Mouse (Mus musculus) MEL (cell line): Measurements from ENCODE around the gene Trhr2. TPM values are rescaled to one million over a fixed set of nuclear protein-coding genes. Genes with fewer than 3 reads are reported as not detected.

Source experiments
- DNase-seq: peaks from one replicate; pipeline ENCODE4 v3.0.0; 2011; ENCODE audit warnings: low read depth, low spot score
- H3K27ac ChIP-seq: 2 replicates; pipeline ENCODE4 v1.5.1; 2012; ENCODE audit warnings: low read depth, mild to moderate bottlenecking, control low read depth, low read length, moderate library complexity; ENCODE audit not compliant: control insufficient read depth
- H3K27me3 ChIP-seq, 2 experiments: fragments of 150-350 bp in 1 of 2; sonication (generic) in 1 of 2; 2 replicates each; pipeline ENCODE4 v1.6.1; 2012; ENCODE audit warnings: low read length in 2 of 2, mild to moderate bottlenecking in 2 of 2, improper control_type of control experiment in 1 of 2, moderate library complexity in 1 of 2; ENCODE audit not compliant: insufficient read depth in 2 of 2, control insufficient read depth in 1 of 2
- H3K36me3 ChIP-seq, 2 experiments: 2 replicates each; pipeline ENCODE4 v1.6.1; 2012 to 2014; ENCODE audit warnings: low read length in 2 of 2, improper control_type of control experiment in 1 of 2, inconsistent platforms in 1 of 2, mild to moderate bottlenecking in 1 of 2; ENCODE audit not compliant: insufficient read depth in 2 of 2, control insufficient read depth in 1 of 2
- H3K4me1 ChIP-seq, 2 experiments: fragments of 150-350 bp in 1 of 2; sonication (generic) in 1 of 2; 2 replicates each; pipeline ENCODE4 v1.6.1; 2012; ENCODE audit warnings: low read length in 2 of 2, improper control_type of control experiment in 1 of 2, mild to moderate bottlenecking in 1 of 2; ENCODE audit not compliant: insufficient read depth in 2 of 2, control insufficient read depth in 1 of 2
- H3K4me3 ChIP-seq, 2 experiments: fragments of 150-350 bp in 1 of 2; sonication (generic) in 1 of 2; 2 replicates each; pipeline ENCODE4 v1.5.1; 2012; ENCODE audit warnings: low read depth in 2 of 2, low read length in 2 of 2, mild to moderate bottlenecking in 2 of 2, moderate library complexity in 2 of 2, control low read depth in 1 of 2, improper control_type of control experiment in 1 of 2; ENCODE audit not compliant: control insufficient read depth in 1 of 2, insufficient read depth in 1 of 2
- H3K79me2 ChIP-seq: 2 replicates; pipeline ENCODE4 v1.6.1; 2012; ENCODE audit warnings: mild to moderate bottlenecking, low read length, moderate library complexity; ENCODE audit not compliant: control insufficient read depth, poor library complexity, insufficient read depth
- H3K9ac ChIP-seq: 2 replicates; pipeline ENCODE4 v1.6.1; 2012; ENCODE audit warnings: low read depth, mild to moderate bottlenecking, control low read depth, low read length, moderate library complexity; ENCODE audit not compliant: control insufficient read depth, poor library complexity, severe bottlenecking
- H3K9me3 ChIP-seq: fragments of 150-350 bp; sonication (generic); replicated peaks from 2 replicates; pipeline ENCODE4 v1.6.1; 2012; ENCODE audit warnings: mild to moderate bottlenecking, low read length, improper control_type of control experiment, moderate library complexity; ENCODE audit not compliant: insufficient read depth
- BHLHE40 ChIP-seq: IDR thresholded peaks from 2 replicates; pipeline ENCODE4 v1.6.1; 2012; ENCODE audit warnings: low read depth, mild to moderate bottlenecking, inconsistent platforms, low read length, improper control_type of control experiment, borderline replicate concordance
- CHD1 ChIP-seq: IDR thresholded peaks from 2 replicates; pipeline ENCODE4 v1.6.1; 2012; ENCODE audit warnings: low read depth, mild to moderate bottlenecking, inconsistent platforms, low read length, improper control_type of control experiment
- CHD2 ChIP-seq: IDR thresholded peaks from 2 replicates; pipeline ENCODE4 v1.6.1; 2011; ENCODE audit warnings: low read length, improper control_type of control experiment
- CTCF ChIP-seq, 3 experiments: IDR thresholded peaks in 2 of 3; conservative IDR thresholded peaks in 1 of 3; 2 replicates each; pipeline ENCODE4 v1.5.1; 2011 to 2012; ENCODE audit warnings: low read length in 3 of 3, low read depth in 2 of 3, mild to moderate bottlenecking in 2 of 3, improper control_type of control experiment in 1 of 3, inconsistent platforms in 1 of 3, mixed read lengths in 1 of 3, moderate library complexity in 1 of 3; ENCODE audit not compliant: control insufficient read depth in 1 of 3, insufficient read depth in 1 of 3, poor library complexity in 1 of 3, severe bottlenecking in 1 of 3
- EP300 ChIP-seq, 2 experiments: IDR thresholded peaks; 2 replicates each; pipeline ENCODE4 v1.6.1; 2011; ENCODE audit warnings: improper control_type of control experiment in 2 of 2, low read length in 2 of 2, low read depth in 1 of 2, mild to moderate bottlenecking in 1 of 2
- ETS1 ChIP-seq: IDR thresholded peaks from 2 replicates; pipeline ENCODE4 v1.6.1; 2012; ENCODE audit warnings: low read depth, mild to moderate bottlenecking, inconsistent platforms, low read length, improper control_type of control experiment, moderate library complexity
- HCFC1 ChIP-seq: IDR thresholded peaks from 2 replicates; pipeline ENCODE4 v1.6.1; 2012; ENCODE audit warnings: low read depth, mild to moderate bottlenecking, inconsistent platforms, low read length, improper control_type of control experiment, moderate library complexity
- MAX ChIP-seq: IDR thresholded peaks from 2 replicates; pipeline ENCODE4 v1.6.1; 2011; ENCODE audit warnings: low read length, improper control_type of control experiment
- MEF2A ChIP-seq: IDR thresholded peaks from 2 replicates; pipeline ENCODE4 v1.6.1; 2014; ENCODE audit warnings: low read depth, mild to moderate bottlenecking, inconsistent platforms, low read length, improper control_type of control experiment; ENCODE audit not compliant: poor library complexity, insufficient replicate concordance, severe bottlenecking; ENCODE audit errors: extremely low read depth
- MYB ChIP-seq: IDR thresholded peaks from 2 replicates; pipeline ENCODE4 v1.6.1; 2011; ENCODE audit warnings: mild to moderate bottlenecking, low read depth, low read length, improper control_type of control experiment
- MYC ChIP-seq: IDR thresholded peaks from 2 replicates; pipeline ENCODE4 v1.6.1; 2011; ENCODE audit warnings: low read depth, mild to moderate bottlenecking, low read length, improper control_type of control experiment, moderate library complexity
- NELFE ChIP-seq: IDR thresholded peaks from 2 replicates; pipeline ENCODE4 v1.6.1; 2011; ENCODE audit warnings: low read depth, low read length, improper control_type of control experiment
- RAD21 ChIP-seq: IDR thresholded peaks from 2 replicates; pipeline ENCODE4 v1.6.1; 2011; ENCODE audit warnings: mild to moderate bottlenecking, low read depth, low read length, improper control_type of control experiment
- RCOR1 ChIP-seq: IDR thresholded peaks from 2 replicates; pipeline ENCODE4 v1.6.1; 2012; ENCODE audit warnings: low read depth, mild to moderate bottlenecking, inconsistent platforms, low read length, improper control_type of control experiment
- SIN3A ChIP-seq: IDR thresholded peaks from 2 replicates; pipeline ENCODE4 v1.6.1; 2012; ENCODE audit warnings: low read length, improper control_type of control experiment, inconsistent platforms
- SMC3 ChIP-seq: IDR thresholded peaks from 2 replicates; pipeline ENCODE4 v1.6.1; 2011; ENCODE audit warnings: low read depth, low read length, improper control_type of control experiment
- ZC3H11A ChIP-seq: IDR thresholded peaks from 2 replicates; pipeline ENCODE4 v1.6.1; 2012; ENCODE audit warnings: low read depth, mild to moderate bottlenecking, inconsistent platforms, low read length, improper control_type of control experiment
- ZKSCAN1 ChIP-seq: IDR thresholded peaks from 2 replicates; pipeline ENCODE4 v1.6.1; 2012; ENCODE audit warnings: low read depth, mild to moderate bottlenecking, inconsistent platforms, low read length, improper control_type of control experiment, moderate library complexity
- ZNF384 ChIP-seq: IDR thresholded peaks from 2 replicates; pipeline ENCODE4 v1.6.1; 2012; ENCODE audit warnings: low read depth, mild to moderate bottlenecking, inconsistent platforms, low read length, improper control_type of control experiment
- polyA plus RNA-seq, 2 experiments: library from polyadenylated mRNA; stranded (reverse) in 1 of 2; unstranded in 1 of 2; fragments of >175 nt in 1 of 2; fragments of >200 nt in 1 of 2; gene quantifications; 2 replicates each; pipeline versions ENCODE4 v1.2.1 to v1.2.4; 2012; ENCODE audit warnings: low replicate concordance in 2 of 2, low read depth in 1 of 2; ENCODE audit not compliant: insufficient read length in 2 of 2, insufficient read depth in 1 of 2, missing spikeins in 1 of 2
- total RNA-seq: library from RNA; depleted of rRNA; stranded (reverse); fragments of 300-350 nt; gene quantifications from 2 replicates; pipeline ENCODE4 v1.2.3, GENCODE M21; 2012

The Trhr2 gene
- total and polyA plus RNA-seq, 3 experiments, result 0.07 to 0.12 TPM; not detected in 1

GRCm38 (mm10) chr8:122362271-122362670, 1.7 kb upstream of the Trhr2 start:
- no peaks in the 10 kb centered on the region for H3K79me2 ChIP-seq
- no peak for DNase-seq
- H3K4me3 ChIP-seq, result no peak overlapping the region
- H3K4me1 ChIP-seq, result no peaks in the 10 kb centered on the region
- H3K9me3 ChIP-seq, result no peaks in the 10 kb centered on the region
- TF ChIP-seq ZC3H11A (no peak), MYB (no peak), MAX (no peak), ETS1 (no peak), CHD2 (no peak), BHLHE40 (no peak), SIN3A (no peak), SMC3 (no peak), NELFE (no peak), HCFC1 (no peak), ZNF384 (no peak), CHD1 (no peak), CTCF (IDR thresholded peaks at IDR 0.05 in 2 of 3, conservative IDR thresholded peaks at IDR 0.05 in 1 of 3; ENCODE audit: control insufficient read depth in 1 of 3, insufficient read depth in 1 of 3, low read depth in 2 of 3, low read length in 3 of 3, poor library complexity in 1 of 3, severe bottlenecking in 1 of 3) (no peak), RCOR1 (no peak)
- no peak overlapping the region for H3K27ac ChIP-seq
- H3K27me3 ChIP-seq, result no peaks in the 10 kb centered on the region
- no peaks in the 10 kb centered on the region for H3K36me3 ChIP-seq
- H3K9ac ChIP-seq, result no peak overlapping the region

DNA sequence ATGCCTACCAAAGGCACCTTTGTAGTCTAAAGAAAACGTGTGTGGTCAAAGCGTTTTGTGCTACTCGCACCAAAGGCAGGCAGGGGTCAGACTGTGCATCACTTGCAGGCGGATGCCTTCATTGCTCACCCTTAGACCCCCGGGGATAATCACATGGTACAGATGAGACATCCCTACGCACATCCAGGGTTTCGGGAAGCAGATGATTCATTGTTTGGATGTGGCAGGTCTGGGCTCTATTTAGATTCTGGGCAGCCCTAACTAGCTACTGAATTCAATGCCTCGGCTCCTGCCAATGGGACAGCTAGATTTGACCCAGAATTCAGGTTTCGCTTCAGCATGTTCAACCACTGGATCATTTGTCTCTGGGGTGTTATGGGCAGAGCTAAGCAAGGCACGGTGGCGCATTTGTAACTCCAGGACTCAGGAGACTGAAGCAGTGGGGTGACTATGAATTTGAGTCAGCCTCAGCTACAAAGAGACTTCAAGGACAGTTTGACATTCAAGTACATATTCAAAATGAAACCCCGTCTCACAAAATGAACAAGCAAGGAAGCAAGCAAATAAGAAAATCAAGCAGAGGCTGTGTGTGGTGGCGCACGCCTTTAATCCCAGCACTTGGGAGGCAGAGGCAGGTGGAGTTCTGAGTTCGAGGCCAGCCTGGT, 1.3 kb downstream of the Trhr2 start:
- no peak overlapping the region for H3K9ac ChIP-seq
- no peak overlapping the region for H3K4me3 ChIP-seq
- TF ChIP-seq EP300 (IDR thresholded peaks at IDR 0.05; ENCODE audit: low read depth in 1 of 2, low read length in 2 of 2) (no peak), RAD21 (no peak)
- peaks cover 0 to 16% of the 10 kb centered on the region in 2 experiments; a peak in 2 of 4 replicates for H3K4me1 ChIP-seq
- DNase-seq, result no peak
- H3K27me3 ChIP-seq, result no peaks in the 10 kb centered on the region
- no peak overlapping the region for H3K27ac ChIP-seq
- peaks cover 0 to 6% of the 10 kb centered on the region in 2 experiments; a peak in 2 of 4 replicates for H3K36me3 ChIP-seq
- no peaks in the 10 kb centered on the region for H3K9me3 ChIP-seq
- no peaks in the 10 kb centered on the region for H3K79me2 ChIP-seq

- Histone ChIP-seq H3K4me1 (peaks cover 0 to 16% of the 10 kb centered on the region in 2 experiments; a peak in 2 of 4 replicates), H3K27me3 (no peaks in the 10 kb centered on the region), H3K4me3 (no peak overlapping the region), H3K9ac (no peak overlapping the region), H3K79me2 (no peaks in the 10 kb centered on the region), H3K27ac (no peak overlapping the region), H3K9me3 (no peaks in the 10 kb centered on the region), H3K36me3 (peaks cover 0 to 6% of the 10 kb centered on the region in 2 experiments; a peak in 2 of 4 replicates)
- DNase-seq, result no peak
- TF ChIP-seq MYC (no peak), ZKSCAN1 (no peak), CHD1 (no peak), MEF2A (no peak), CHD2 (no peak)
Measured at GRCm38 (mm10) chr8:122357641-122358040, 2.9 kb downstream of the Trhr2 start.
